Mouse (Mus musculus) splenic B cell, adult 2 months (primary cell): Measurements from ENCODE around the gene Gfpt2.
"Not testable (repeated sequence)": the region's sequence is repeated elsewhere in the genome, so short reads cannot be mapped to it uniquely, and the experiment has no call there.

Experiments
- DNase-seq: peaks from one replicate; pipeline ENCODE4 v3.0.0-alpha.2; 2011; ENCODE audit warnings: low read depth, low spot score
- H3K27me3 ChIP-seq: 2 replicates; pipeline ENCODE4 v1.6.1; 2012; ENCODE audit warnings: mild to moderate bottlenecking, low read length, moderate library complexity, mixed read lengths; ENCODE audit not compliant: control insufficient read depth, poor library complexity, insufficient read depth, severe bottlenecking
- H3K36me3 ChIP-seq: 2 replicates; pipeline ENCODE4 v1.6.1; 2012; ENCODE audit warnings: mild to moderate bottlenecking, low read length, moderate library complexity, mixed read lengths; ENCODE audit not compliant: control insufficient read depth, poor library complexity, insufficient read depth, severe bottlenecking

Gfpt2 gene

GRCm38 (mm10) chr11:49793619-49794341 is at the start of gene Gfpt2:
Gene Gfpt2 (plus strand): TSS chr11:49794178.
- H3K27me3 ChIP-seq: no peaks in the 10 kb centered on the region; the same call in 1 of the 2 replicates
- DNase-seq: peak; percentile 14
- H3K36me3 ChIP-seq: no peaks in the 10 kb centered on the region

- no peak for DNase-seq
- no peaks in the 10 kb centered on the region for H3K36me3 ChIP-seq
- H3K27me3 ChIP-seq: no peaks in the 10 kb centered on the region
Observed at GRCm38 (mm10) chr11:49744981-49745380, 49.0 kb upstream of the Gfpt2 start.

GRCm38 (mm10) chr11:49745839-49746238 is 48.1 kb upstream of the Gfpt2 start:
- no peaks in the 10 kb centered on the region for H3K36me3 ChIP-seq
- no peak for DNase-seq
- H3K27me3 ChIP-seq: no peaks in the 10 kb centered on the region

- no peak for DNase-seq
- Histone ChIP-seq H3K36me3 (no peaks in the 10 kb centered on the region), H3K27me3 (no peaks in the 10 kb centered on the region)
Observed at GRCm38 (mm10) chr11:49746756-49747155, 47.2 kb upstream of the Gfpt2 start.

- H3K36me3 ChIP-seq: no peaks in the 10 kb centered on the region
- DNase-seq: no peak
Observed at GRCm38 (mm10) chr11:49754958-49755665, 38.9 kb upstream of the Gfpt2 start.

GRCm38 (mm10) chr11:49758096-49758495 is 35.9 kb upstream of the Gfpt2 start:
- no peak for DNase-seq
- Histone ChIP-seq H3K27me3 (no peaks in the 10 kb centered on the region), H3K36me3 (no peaks in the 10 kb centered on the region)

More at GRCm38 (mm10) chr11:49754958-49755665, 38.9 kb upstream of the Gfpt2 start:
- no peaks in the 10 kb centered on the region for H3K27me3 ChIP-seq

- Histone ChIP-seq H3K27me3 (no peaks in the 10 kb centered on the region), H3K36me3 (no peaks in the 10 kb centered on the region)
- DNase-seq: no peak
Observed at GRCm38 (mm10) chr11:49761130-49761529, 32.8 kb upstream of the Gfpt2 start.

GRCm38 (mm10) chr11:49763555-49763954 is 30.4 kb upstream of the Gfpt2 start:
- Histone ChIP-seq H3K36me3 (no peaks in the 10 kb centered on the region), H3K27me3 (no peaks in the 10 kb centered on the region)
- no peak for DNase-seq

- DNase-seq: no peak
- Histone ChIP-seq H3K36me3 (no peaks in the 10 kb centered on the region), H3K27me3 (no peaks in the 10 kb centered on the region)
Observed at GRCm38 (mm10) chr11:49764023-49764422, 30.0 kb upstream of the Gfpt2 start.

GRCm38 (mm10) chr11:49764639-49765299 is 29.2 kb upstream of the Gfpt2 start:
- Histone ChIP-seq H3K36me3 (no peaks in the 10 kb centered on the region), H3K27me3 (no peaks in the 10 kb centered on the region)
- peak; percentile 31 for DNase-seq

GRCm38 (mm10) chr11:49765377-49766136 is 28.4 kb upstream of the Gfpt2 start:
- Histone ChIP-seq H3K36me3 (no peaks in the 10 kb centered on the region), H3K27me3 (no peaks in the 10 kb centered on the region)
- no peak for DNase-seq

GRCm38 (mm10) chr11:49766137-49766411 is 27.9 kb upstream of the Gfpt2 start:
- no peaks in the 10 kb centered on the region for H3K36me3 ChIP-seq
- DNase-seq: no peak
- H3K27me3 ChIP-seq: no peaks in the 10 kb centered on the region

GRCm38 (mm10) chr11:49767497-49767896 is 26.5 kb upstream of the Gfpt2 start:
- H3K36me3 ChIP-seq: not testable (repeated sequence)

GRCm38 (mm10) chr11:49768781-49769180 is 25.2 kb upstream of the Gfpt2 start:
- H3K36me3 ChIP-seq: no peaks in the 10 kb centered on the region
- no peaks in the 10 kb centered on the region for H3K27me3 ChIP-seq
- no peak for DNase-seq

More at GRCm38 (mm10) chr11:49767497-49767896, 26.5 kb upstream of the Gfpt2 start:
- H3K27me3 ChIP-seq, DNase-seq: not testable (repeated sequence)
